Mouse (Mus musculus): ENCODE data around the gene Evx2. TPM values are rescaled to one million over a fixed set of nuclear protein-coding genes. Genes with fewer than 3 reads are reported as not detected.

Gene Evx2
- total RNA-seq, 2 experiments from 2014 or later: not detected

GRCm38 (mm10) chr2:74642431-74642830 lies 16.9 kb downstream of the Evx2 start:
- ATAC-seq (ENCODE audit: poor library complexity, severe bottlenecking): 0 out of 2 replicates have a peak, but pooled peaks have one; percentile 35

- no peak for ATAC-seq (ENCODE audit: poor library complexity, severe bottlenecking)
Observed at GRCm38 (mm10) chr2:74635412-74635811, 23.9 kb downstream of the Evx2 start.

- ATAC-seq (ENCODE audit: poor library complexity, severe bottlenecking): no peak
Observed at GRCm38 (mm10) chr2:74620368-74620767, 39.0 kb downstream of the Evx2 start.

DNA sequence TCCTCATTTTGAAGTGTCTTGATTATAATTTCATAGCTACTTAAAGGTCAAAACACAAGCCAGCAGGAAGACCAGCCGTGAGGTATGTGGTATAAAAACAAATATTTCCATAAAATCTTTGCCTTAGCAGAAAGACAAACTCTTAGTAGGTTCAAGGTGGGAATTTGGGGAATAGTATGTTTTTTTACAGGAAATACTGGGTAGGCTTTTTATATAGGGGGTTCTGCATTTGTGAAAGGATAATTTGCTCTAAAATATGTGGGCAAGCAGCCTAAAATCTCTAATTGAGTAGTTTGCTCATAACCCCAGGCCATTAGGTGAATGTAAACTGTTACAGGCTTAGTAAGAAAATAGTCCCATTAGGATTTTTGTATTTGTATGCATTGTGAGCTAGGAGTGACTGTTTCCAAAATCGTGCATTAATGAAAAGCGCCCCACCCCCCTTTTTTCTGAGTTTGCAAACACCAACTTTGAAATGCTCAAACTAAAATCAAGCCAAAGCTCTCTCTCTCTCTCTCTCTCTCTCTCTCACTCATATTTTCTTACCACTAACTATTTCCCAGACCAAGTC lies 39.6 kb downstream of the Evx2 start:
- no peak for ATAC-seq (ENCODE audit: poor library complexity, severe bottlenecking)

DNA sequence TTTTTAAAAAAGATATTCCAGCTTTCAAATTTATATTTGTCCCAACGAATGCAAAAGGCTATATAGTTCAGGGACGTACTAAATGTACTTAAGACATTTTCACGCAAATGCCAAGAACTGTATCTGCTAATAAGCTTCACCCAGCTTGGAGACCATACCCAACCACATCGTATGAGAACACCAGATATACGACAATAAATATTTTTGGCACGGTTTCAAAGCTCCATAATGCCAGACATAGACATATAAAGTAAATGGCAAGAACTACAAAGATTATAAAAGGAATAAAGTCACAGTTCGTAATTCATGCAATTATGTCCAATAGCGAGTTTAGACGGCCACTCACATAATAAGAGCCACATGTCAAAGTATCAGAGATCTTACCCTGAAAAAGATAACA lies 41.7 kb downstream of the Evx2 start:
- ATAC-seq (ENCODE audit: poor library complexity, severe bottlenecking): no peak

DNA sequence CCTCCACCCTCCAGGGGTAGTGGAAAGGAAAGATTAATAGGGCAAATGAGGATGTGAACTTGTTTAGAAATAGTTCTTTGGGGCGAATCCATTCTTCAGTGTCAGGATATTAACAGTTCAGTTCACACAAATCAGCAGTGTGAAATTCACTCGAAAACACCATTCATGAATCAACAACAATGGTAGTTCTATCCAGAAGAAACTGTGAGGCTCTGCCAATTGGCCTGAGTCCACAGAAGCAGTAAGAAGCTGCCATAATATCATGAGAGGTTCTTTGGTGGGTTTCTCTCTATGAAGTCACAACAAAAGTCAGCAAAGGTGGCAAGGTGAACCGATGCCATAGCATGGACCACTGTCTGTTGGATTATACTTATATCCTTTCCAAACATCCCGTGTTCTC lies 48.0 kb downstream of the Evx2 start:
- ATAC-seq (ENCODE audit: poor library complexity, severe bottlenecking): no peak

DNA sequence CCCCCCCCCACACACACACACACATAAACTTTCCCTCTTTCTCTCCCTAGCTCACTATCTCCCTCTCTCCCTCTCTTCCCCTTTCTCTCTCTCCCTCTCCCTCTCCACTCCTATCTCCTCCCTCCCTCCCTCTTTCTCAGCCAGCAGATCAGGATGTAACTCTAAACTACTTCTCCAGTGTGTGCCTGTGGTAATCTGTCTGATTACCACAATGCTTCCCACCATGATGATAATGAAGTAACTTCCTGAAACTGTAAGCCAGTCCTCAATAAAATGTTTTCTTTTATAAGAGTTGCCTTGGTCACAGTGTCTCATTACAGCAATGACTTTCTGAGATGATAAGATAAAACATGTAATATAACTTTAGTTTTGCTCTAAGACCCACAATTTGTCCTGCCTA lies 50.0 kb downstream of the Evx2 start:
- ATAC-seq (ENCODE audit: poor library complexity, severe bottlenecking): peak; percentile 67

DNA sequence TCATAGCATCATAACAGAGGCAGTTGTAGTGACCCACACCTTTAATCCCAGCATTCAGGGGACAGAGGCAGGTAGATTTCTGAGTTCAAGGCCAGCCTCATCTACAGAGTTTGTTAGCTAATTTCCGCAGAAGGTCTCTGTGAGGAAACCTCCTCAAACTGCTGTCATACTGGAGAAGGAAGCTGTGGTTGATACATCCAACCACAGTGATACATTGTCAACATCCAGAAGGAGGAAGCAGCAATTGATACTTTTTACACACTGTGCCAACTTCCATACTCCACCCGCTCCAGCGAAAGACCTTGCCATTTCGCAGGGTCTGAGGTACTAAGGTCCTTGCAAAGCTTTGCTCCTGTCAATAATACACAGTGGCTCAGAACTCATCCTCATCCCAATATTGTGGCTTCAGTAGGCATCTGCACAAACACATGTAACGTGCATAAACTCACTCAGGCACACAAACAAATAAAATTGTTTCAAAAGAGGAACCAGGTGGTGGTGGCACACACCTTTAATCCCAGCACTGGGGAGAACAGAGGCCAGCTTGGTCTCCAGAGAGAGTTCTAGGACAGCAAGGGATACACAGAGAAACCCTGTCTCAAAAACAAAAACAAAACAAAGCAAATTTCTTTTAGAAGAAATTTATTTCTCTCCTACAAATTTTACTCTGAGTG lies 53.1 kb downstream of the Evx2 start:
- peak; percentile 97 for ATAC-seq (ENCODE audit: poor library complexity, severe bottlenecking)

- no peak for ATAC-seq (ENCODE audit: poor library complexity, severe bottlenecking)
Observed at GRCm38 (mm10) chr2:74604011-74604410, 55.3 kb downstream of the Evx2 start.

Other genes starting within 250 kb of the Evx2 start
- 31.9 and 33.1 TPM in 2 replicates for gene Lnpk, start 80.1 kb downstream of the Evx2 start, total RNA-seq (2015)
- 33.2 and 44.9 TPM in 2 replicates for gene Lnpk, start 80.1 kb downstream of the Evx2 start, total RNA-seq (2017)
- gene Hoxd13, start 8.8 kb upstream of the Evx2 start, total RNA-seq (2015): not detected in 2 replicates
- not detected in 2 replicates for gene Hoxd13, start 8.8 kb upstream of the Evx2 start, total RNA-seq (2017)
- gene Hoxd12, start 15.5 kb upstream of the Evx2 start, total RNA-seq (2015): not detected in 2 replicates
- gene Hoxd12, start 15.5 kb upstream of the Evx2 start, total RNA-seq (2017): not detected in 2 replicates
- gene Hoxd11, start 20.0 kb upstream of the Evx2 start, total RNA-seq (2015): not detected in 2 replicates
- not detected in 2 replicates for gene Hoxd11, start 20.0 kb upstream of the Evx2 start, total RNA-seq (2017)
- not detected in 2 replicates for gene Hoxd10, start 32.4 kb upstream of the Evx2 start, total RNA-seq (2015)
- gene Hoxd10, start 32.4 kb upstream of the Evx2 start, total RNA-seq (2017): not detected in 2 replicates
- not detected in 2 replicates for gene Hoxd9, start 38.2 kb upstream of the Evx2 start, total RNA-seq (2015)
- gene Hoxd9, start 38.2 kb upstream of the Evx2 start, total RNA-seq (2017): not detected in 2 replicates
- gene Hoxd8, start 45.1 kb upstream of the Evx2 start, total RNA-seq (2015): not detected in 2 replicates
- gene Hoxd8, start 45.1 kb upstream of the Evx2 start, total RNA-seq (2017): not detected in 2 replicates
- gene Hoxd3, start 52.4 kb upstream of the Evx2 start, total RNA-seq (2015): not detected in 2 replicates
- gene Hoxd3, start 52.4 kb upstream of the Evx2 start, total RNA-seq (2017): 0.26 TPM in 1 of 2 replicates, not detected in the other
- gene Hoxd4, start 52.4 kb upstream of the Evx2 start, total RNA-seq (2015): not detected in 2 replicates
- not detected in 2 replicates for gene Hoxd4, start 52.4 kb upstream of the Evx2 start, total RNA-seq (2017)
- gene Gm28230, start 67.2 kb upstream of the Evx2 start, total RNA-seq (2015): not detected in 2 replicates
- gene Gm28230, start 67.2 kb upstream of the Evx2 start, total RNA-seq (2017): not detected in 2 replicates
- not detected in 2 replicates for gene Hoxd1, start 103.4 kb upstream of the Evx2 start, total RNA-seq (2015)
- gene Hoxd1, start 103.4 kb upstream of the Evx2 start, total RNA-seq (2017): not detected in 2 replicates
- gene Mtx2, start 166.2 kb upstream of the Evx2 start, total RNA-seq (2015): 51.5 and 56.0 TPM in 2 replicates
- gene Mtx2, start 166.2 kb upstream of the Evx2 start, total RNA-seq (2017): 13.4 and 15.6 TPM in 2 replicates

Data from megakaryocyte, adult 5-6 weeks (primary cell).